Mouse (Mus musculus) Patski (cell line): ENCODE measurements around the gene Itpk1. TPM values are rescaled to one million over a fixed set of nuclear protein-coding genes. Genes with fewer than 3 reads are reported as not detected.

Source experiments
- ATAC-seq: fragments of 100-300 bp; one replicate; pipeline ENCODE4 v1.8.0; 2021
- CTCF ChIA-PET: fragments of 350-600 bp; sonication (Branson Sonifier 250); formaldehyde crosslinking; loops from one replicate; lab custom pipeline; 2022; ENCODE audit warnings: inconsistent platforms; lab: Charles Lee
- POLR2A ChIA-PET: fragments of 350-600 bp; sonication (Branson Sonifier 250); formaldehyde crosslinking; loops from one replicate; lab custom pipeline; 2022; ENCODE audit warnings: antibody characterized with exemption, inconsistent platforms; lab: Charles Lee
- DNase-seq: peaks from one replicate; pipeline ENCODE4 v3.0.0-alpha.2; 2011; ENCODE audit warnings: low read depth, low spot score
- H3K27me3 ChIP-seq: fragments of 371-371 bp; one replicate; pipeline ENCODE4 v1.5.1; 2021
- CTCF ChIP-seq: fragments of 100-300 bp; IDR thresholded peaks from one replicate; pipeline ENCODE4 v1.5.1; 2021
- in situ Hi-C: fragments of 300-500 bp; cut with MboI; formaldehyde crosslinking; loops from 3 replicates; pipeline ENCODE4 v1.11.1; 2018; ENCODE audit warnings: low pct_unique_long_range_greater_than_20kb, mixed read lengths
- polyA plus RNA-seq: library from polyadenylated mRNA; unstranded; gene quantifications from one replicate; pipeline ENCODE4 v1.2.3, GENCODE M21; 2021

Itpk1 gene
- polyA plus RNA-seq, 1 experiment from 2014 or later, result 22.9 TPM

DNA sequence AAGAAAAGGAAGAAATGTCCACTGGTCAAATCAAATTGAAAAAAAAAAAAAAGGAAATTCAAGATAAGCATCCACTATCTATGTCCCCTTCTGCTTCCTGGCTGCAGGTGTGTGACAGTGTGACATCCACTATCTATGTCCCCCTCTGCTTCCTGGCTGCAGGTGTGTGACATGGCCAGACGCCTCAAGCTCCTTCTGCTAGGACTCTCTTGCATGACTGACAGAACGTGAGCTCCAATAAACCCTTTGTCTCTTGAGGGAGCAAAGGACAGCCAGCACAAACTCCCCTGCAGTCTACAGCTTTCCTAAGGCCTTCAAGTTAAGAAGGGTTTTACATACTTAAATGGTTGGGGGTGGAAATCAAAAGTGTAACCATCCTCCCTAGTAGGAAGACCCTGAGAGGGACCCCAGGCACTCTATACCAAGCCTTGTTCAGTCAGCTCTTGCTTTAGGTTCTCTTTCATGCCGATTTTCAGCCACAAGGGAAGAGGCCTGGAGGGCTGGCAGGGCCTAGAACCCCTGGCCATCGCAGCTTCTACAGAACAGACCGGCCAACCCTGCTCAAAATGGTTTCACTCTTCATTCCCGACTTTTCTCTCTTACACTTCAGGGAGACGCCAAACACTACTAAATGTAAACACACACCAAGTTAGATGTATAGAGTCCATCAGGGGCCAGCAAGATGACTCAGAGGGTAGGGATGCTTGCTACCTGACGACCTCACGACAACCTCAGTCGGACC is 10.1 kb upstream of the Itpk1 start:
- DNase-seq, result no peak
- ATAC-seq, result no peak
- POLR2A ChIA-PET, result interaction anchor here (0.7 kb wide), 1 partner anchor 16 kb away, joined by 4 read pairs; no protein-coding TSS in a partner anchor
- H3K27me3 ChIP-seq, result no peaks in the 10 kb centered on the region
- no peak for TF ChIP-seq CTCF
- CTCF ChIA-PET, result interaction anchor here (1.3 kb wide), 1 partner anchor 9 kb away, joined by 4 read pairs; the partner anchor contains the start of gene Itpk1
- in situ Hi-C loops, result no loop called here

DNA sequence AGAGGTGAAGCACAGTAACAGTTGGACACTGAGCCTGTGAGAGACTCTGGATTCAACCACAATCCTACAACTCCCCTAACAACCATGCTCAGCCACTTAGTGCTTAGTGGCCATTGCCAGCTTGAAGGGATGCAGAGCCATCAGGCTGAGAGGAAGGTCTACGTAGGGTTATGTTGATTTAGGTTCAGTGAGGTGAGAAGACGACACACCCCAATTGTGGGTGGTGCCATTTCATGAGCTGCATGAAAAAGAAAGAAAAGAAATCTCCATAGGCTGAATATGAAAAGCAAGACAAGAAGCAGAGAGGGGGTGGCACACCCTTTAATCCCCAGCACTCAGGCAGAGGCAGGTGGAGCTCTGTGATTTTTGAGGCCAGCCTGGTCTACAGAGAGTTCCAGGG is 9.4 kb upstream of the Itpk1 start:
- TF ChIP-seq CTCF, result no peak
- ATAC-seq (no peak), DNase-seq (no peak)
- ChIA-PET CTCF (interaction anchor here (1.3 kb wide), 1 partner anchor 9 kb away, joined by 4 read pairs; the partner anchor contains the start of gene Itpk1), POLR2A (no interaction called here)
- in situ Hi-C loops, result no loop called here
- H3K27me3 ChIP-seq, result no peaks in the 10 kb centered on the region

GRCm38 (mm10) chr12:102713153-102713865 is 8.6 kb upstream of the Itpk1 start:
- CTCF ChIA-PET, result interaction anchor here (1.3 to 1.8 kb wide), 2 partner anchors 8 to 11 kb away, joined by 4 to 7 read pairs; partner anchors contain the start of gene Itpk1
- POLR2A ChIA-PET, result no interaction called here
- ATAC-seq, result no peak

DNA sequence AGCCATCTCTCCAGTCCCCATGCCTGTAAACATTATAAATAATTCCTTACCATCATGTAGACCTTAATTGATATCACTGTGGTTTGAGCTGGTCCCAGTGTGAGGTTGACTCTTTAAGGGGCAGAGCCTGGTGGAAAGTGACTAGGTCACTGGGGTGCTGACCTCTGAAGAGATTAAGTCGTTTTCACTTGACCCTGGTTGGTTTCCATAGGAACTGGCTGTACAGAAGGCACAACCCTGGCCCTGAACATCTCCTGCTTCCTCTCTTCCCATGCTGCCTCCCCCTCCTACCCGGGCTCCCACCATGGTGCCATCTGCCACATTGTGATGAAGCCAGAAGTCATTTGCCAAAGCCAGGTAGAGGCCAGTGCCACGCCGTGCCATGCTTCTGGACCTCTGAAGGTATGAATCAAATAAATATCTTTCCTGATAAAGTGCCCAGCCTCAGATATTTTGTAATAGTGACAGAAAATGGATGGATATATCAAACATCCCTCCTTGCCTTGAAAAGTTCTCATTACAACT is 6.2 kb upstream of the Itpk1 start:
- ATAC-seq, result no peak
- ChIA-PET CTCF (no interaction called here), POLR2A (interaction anchor here (1.7 kb wide), 1 partner anchor 8 kb away, joined by 4 read pairs; no protein-coding TSS in a partner anchor)
- in situ Hi-C loops, result no loop called here
- no peak for DNase-seq
- H3K27me3 ChIP-seq, result no peaks in the 10 kb centered on the region
- no peak for TF ChIP-seq CTCF

More at GRCm38 (mm10) chr12:102713153-102713865, 8.6 kb upstream of the Itpk1 start:
- in situ Hi-C loops, result no loop called here
- no peak for DNase-seq
- TF ChIP-seq CTCF, result no peak
- H3K27me3 ChIP-seq, result no peaks in the 10 kb centered on the region

GRCm38 (mm10) chr12:102709896-102710295 is 5.2 kb upstream of the Itpk1 start:
- H3K27me3 ChIP-seq, result no peaks in the 10 kb centered on the region
- DNase-seq, result no peak
- no peak for TF ChIP-seq CTCF
- CTCF ChIA-PET, result interaction anchor here (1.1 kb wide), 1 partner anchor 9 kb away, joined by 4 read pairs; no protein-coding TSS in a partner anchor
- POLR2A ChIA-PET, result interaction anchor here (1.7 kb wide), 1 partner anchor 9 kb away, joined by 4 read pairs; no protein-coding TSS in a partner anchor
- in situ Hi-C loops, result loop anchor here (5.0 kb wide), 3 partner anchors 73 to 183 kb away; no protein-coding TSS in a partner anchor
- ATAC-seq, result no peak

DNA sequence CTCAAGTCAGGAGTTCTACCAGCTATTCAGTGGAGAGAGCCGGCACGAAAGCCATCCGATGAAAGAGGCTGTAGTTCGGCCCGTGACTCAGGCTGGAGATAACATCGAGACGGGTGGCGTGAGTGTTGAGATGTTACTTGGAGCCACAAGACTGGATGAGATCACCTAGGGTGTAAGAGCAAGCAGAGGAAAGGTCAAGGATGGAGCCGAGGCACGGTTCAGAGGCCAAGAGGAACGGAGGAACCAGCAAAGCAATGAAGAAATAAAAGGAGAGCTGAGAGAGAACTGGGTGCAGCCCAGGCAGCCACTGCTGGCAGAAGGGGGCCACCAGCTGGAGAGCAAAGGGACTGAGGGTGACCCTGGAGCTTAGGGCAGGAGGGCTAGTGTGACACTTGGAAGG is 3.5 kb upstream of the Itpk1 start:
- DNase-seq, result no peak
- CTCF ChIA-PET, result interaction anchor here (0.9 to 1.5 kb wide), 6 partner anchors 12 to 182 kb away, joined by 3 to 5 read pairs (median 4); no protein-coding TSS in a partner anchor
- ATAC-seq, result peak; percentile 17
- in situ Hi-C loops, result loop anchor here (5.0 kb wide), 3 partner anchors 71 to 181 kb away; no protein-coding TSS in a partner anchor
- TF ChIP-seq CTCF, result no peak
- H3K27me3 ChIP-seq, result no peaks in the 10 kb centered on the region
- POLR2A ChIA-PET, result interaction anchor here (1.2 kb wide), 1 partner anchor 9 kb away, joined by 3 read pairs; no protein-coding TSS in a partner anchor

DNA sequence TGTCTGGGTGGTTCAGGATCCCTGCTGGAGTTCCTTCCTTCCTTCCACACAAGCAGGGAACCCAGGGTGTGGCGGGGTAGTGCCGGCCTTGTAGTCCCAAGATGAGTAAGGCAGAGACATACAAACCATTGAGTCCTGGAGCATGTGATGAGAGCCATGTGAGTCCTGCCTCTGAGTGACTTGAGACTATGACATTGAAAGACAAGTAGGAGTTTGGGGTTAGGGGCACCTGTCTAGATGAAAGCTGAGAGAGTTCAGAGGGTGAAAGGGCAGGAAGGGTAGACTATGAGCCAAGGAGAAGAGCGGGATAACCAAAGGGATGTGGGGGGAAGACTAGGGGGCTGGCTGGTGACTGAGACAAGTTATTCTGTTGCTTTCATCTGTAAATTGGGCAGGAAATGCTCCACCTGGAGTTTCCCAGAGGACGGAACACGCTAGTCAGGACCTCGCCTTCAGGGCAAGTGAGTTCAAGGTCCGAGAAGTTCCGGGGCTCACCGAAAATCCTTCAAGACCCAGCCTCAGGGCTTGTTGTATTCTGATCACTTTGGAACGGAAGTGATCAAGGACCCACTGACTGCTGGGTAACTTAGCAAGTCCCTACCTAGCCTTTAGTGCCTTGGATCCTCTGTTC is 2.2 kb upstream of the Itpk1 start:
- no peak for ATAC-seq
- H3K27me3 ChIP-seq, result no peaks in the 10 kb centered on the region
- TF ChIP-seq CTCF, result no peak
- ChIA-PET CTCF (interaction anchor here (1.3 kb wide), 1 partner anchor 13 kb away, joined by 3 read pairs; no protein-coding TSS in a partner anchor), POLR2A (no interaction called here)
- DNase-seq, result no peak
- in situ Hi-C loops, result loop anchor here (5.0 kb wide), 3 partner anchors 70 to 180 kb away; no protein-coding TSS in a partner anchor

DNA sequence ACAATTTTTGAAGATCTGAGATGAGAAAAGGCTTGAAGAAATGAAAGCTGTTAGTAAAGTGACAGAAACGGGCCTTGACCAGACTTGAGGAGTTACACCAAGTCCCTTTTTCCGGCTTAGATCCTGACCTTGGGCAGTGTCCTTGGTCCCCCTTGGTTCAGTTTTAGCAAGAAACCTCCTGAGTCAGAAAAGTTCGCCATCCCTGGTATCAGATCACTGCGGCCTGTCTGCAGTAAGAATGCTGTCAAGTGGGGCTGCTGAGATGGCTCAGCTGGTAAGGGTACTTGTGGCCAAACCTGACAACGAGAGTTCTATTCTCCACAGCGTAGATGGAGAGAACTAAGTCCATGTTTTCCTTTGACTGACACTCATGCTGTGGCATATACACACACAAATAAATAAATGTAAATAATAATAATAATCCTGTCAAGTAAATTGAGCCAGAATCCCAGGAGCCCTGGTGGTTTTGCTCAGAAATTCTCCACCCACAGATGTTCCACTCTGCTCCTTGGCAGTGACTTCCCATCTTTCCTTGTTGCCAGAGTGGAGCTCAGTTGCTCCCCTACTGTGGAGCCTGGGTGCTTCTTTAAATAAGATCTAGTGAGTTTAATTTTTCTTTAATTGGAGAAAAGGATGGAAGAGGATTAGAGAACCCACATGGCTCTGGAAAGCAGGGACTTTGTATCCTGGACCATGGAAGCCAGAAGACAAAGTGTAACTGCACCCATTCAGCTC is 1.3 kb upstream of the Itpk1 start:
- no peaks in the 10 kb centered on the region for H3K27me3 ChIP-seq
- ATAC-seq (no peak), DNase-seq (no peak)
- CTCF ChIA-PET, result interaction anchor here (1.0 to 1.6 kb wide), 8 partner anchors 8 to 179 kb away, joined by 3 to 4 read pairs (median 3); no protein-coding TSS in a partner anchor
- POLR2A ChIA-PET, result no interaction called here
- TF ChIP-seq CTCF, result no peak
- in situ Hi-C loops, result loop anchor here (5.0 kb wide), 3 partner anchors 69 to 179 kb away; no protein-coding TSS in a partner anchor
